Mouse (Mus musculus) limb, embryonic 13.5 days (tissue): Measurements from ENCODE around the gene Galnt15. TPM values are rescaled to one million over a fixed set of nuclear protein-coding genes. Genes with fewer than 3 reads are reported as not detected.

ENCODE experiments used
- ATAC-seq: fragments of 200-750 bp; cut with Nextera tagmentation; 2 replicates; pipeline ENCODE4 v1.8.0; 2017; ENCODE audit warnings: low read depth, moderate number of reproducible peaks, moderate TSS enrichment; ENCODE audit not compliant: low FRiP score
- H3K27ac ChIP-seq: fragments of 300-500 bp; sonication (generic); 2 replicates; pipeline ENCODE4 v1.5.1; 2015; ENCODE audit warnings: inconsistent platforms, mild to moderate bottlenecking, moderate library complexity
- H3K27me3 ChIP-seq: fragments of 300-500 bp; sonication (generic); 2 replicates; pipeline ENCODE4 v1.6.1; 2015; ENCODE audit warnings: mild to moderate bottlenecking, inconsistent platforms
- H3K36me3 ChIP-seq: fragments of 300-500 bp; sonication (generic); 2 replicates; pipeline ENCODE4 v1.6.1; 2015; ENCODE audit warnings: inconsistent platforms, mild to moderate bottlenecking, moderate library complexity
- H3K4me1 ChIP-seq: fragments of 300-500 bp; sonication (generic); 2 replicates; pipeline ENCODE4 v1.6.1; 2015; ENCODE audit warnings: inconsistent platforms
- H3K4me2 ChIP-seq: fragments of 300-500 bp; sonication (generic); replicated peaks from 2 replicates; pipeline ENCODE4 v1.6.1; 2015; ENCODE audit warnings: inconsistent platforms, mild to moderate bottlenecking, moderate library complexity
- H3K4me3 ChIP-seq: fragments of 300-500 bp; sonication (generic); 2 replicates; pipeline ENCODE4 v1.5.1; 2015; ENCODE audit warnings: moderate library complexity, mild to moderate bottlenecking, inconsistent platforms
- H3K9ac ChIP-seq: fragments of 300-500 bp; sonication (generic); 2 replicates; pipeline ENCODE4 v1.6.1; 2015; ENCODE audit warnings: mild to moderate bottlenecking, inconsistent platforms
- H3K9me3 ChIP-seq: fragments of 300-500 bp; sonication (generic); 2 replicates; pipeline ENCODE4 v1.6.1; 2016; ENCODE audit warnings: inconsistent platforms
- WGBS: fragments of 180-500 bp; shearing (Covaris S2); methylation state at CpG from one replicate; pipeline ENCODE4 v1.1.7; 2015; 5-methylcytosine and 5-hydroxymethylcytosine counted together
- polyA plus RNA-seq: library from polyadenylated mRNA; unstranded; fragments of >200 nt; fragmentation: Nextera tagmentation; extraction: Ambion mirVana; gene quantifications from 2 replicates; pipeline ENCODE4 v1.2.1, GENCODE M21; 2015

Galnt15 gene
- polyA plus RNA-seq = 0.04 and 0.06 TPM in 2 replicates

DNA sequence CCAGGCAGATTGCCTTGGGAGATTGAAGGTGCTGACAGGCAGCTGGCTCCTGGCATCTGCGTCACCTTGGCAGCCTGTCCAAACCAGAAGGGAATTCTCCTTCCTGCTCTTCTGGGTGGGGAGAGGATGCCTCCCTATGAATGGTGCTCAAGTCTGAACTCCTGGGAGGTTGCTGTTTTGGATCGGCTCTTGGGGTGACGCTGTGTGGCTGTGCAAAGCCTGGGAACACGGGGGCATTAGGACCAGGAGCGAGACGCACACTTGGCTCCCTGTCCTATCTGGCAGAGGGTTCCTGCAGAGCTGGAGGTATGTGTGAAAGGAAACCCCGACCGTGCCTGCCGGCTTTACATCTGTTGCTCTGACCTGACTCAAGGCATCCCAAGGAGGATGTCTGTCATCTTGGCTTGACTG, at the start of gene Galnt15:
TSS of gene Galnt15 (plus strand) at position 309 of the 411 bp plus-strand sequence.
- no peak for ATAC-seq
- peak within 1 kb of the TSS; percentile 17 for H3K4me3 ChIP-seq
- H3K27ac ChIP-seq = no peak within 1 kb of the TSS

DNA sequence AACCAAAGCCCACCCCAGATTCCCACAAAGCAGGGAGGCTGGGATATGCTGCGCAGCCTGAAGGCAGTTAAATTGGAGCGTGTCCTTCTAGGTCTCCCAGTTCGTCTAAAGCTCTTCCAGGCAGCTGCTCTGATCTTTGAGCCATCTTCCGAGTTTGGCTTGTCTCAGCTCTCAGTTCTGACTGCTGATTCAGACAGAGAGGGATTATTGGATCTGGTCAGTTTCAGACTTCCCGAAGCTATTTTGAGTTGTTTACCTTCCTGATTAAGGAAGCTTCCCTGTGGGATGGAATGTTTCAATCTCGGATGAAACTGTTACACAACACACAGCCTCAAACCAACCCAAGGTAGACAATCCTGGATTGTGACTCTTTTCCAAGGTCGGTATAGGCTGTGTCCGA, 34.8 kb upstream of the Galnt15 start:
- no peak overlapping the region for H3K27ac ChIP-seq
- H3K36me3 ChIP-seq = no peaks in the 10 kb centered on the region
- H3K9me3 ChIP-seq = no peaks in the 10 kb centered on the region
- no peaks in the 10 kb centered on the region for H3K27me3 ChIP-seq
- no peak overlapping the region for H3K9ac ChIP-seq
- no peak overlapping the region for H3K4me3 ChIP-seq
- no peak overlapping the region for H3K4me2 ChIP-seq
- no peak for ATAC-seq
- 55% methylated on average over 8 of the region's 8 CpGs for WGBS
- no peaks in the 10 kb centered on the region for H3K4me1 ChIP-seq

More for the DNA sequence above, at the start of gene Galnt15:
- WGBS = 13% methylated on average over 9 of the region's 9 CpGs
- Histone ChIP-seq H3K9ac (no peak within 1 kb of the TSS), H3K9me3 (no peaks in the 10 kb centered on the region), H3K4me2 (peak within 1 kb of the TSS; percentile 52), H3K36me3 (no peaks in the 10 kb centered on the region), H3K4me1 (peaks cover 18% of the 10 kb centered on the region), H3K27me3 (peaks cover 10% of the 10 kb centered on the region; the same call in 1 of the 2 replicates)

DNA sequence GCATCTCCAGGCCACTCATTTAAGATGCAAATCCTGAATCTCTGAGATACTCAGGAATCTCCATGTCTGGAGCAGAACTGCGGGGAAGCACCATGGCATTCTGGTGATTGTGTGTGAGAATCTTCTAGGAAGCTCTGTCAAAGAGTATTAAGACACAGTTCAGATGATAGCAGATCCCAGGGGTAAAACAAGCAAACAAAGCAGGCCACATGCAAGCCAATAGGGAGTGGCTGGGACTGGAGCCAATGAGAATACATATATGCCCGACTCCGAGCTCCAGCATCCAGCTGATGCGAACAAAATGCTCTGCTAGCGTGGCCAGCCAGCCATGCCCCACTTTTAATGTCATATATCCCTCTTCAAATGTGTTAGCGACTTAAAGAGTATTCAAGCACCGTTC, 27.8 kb upstream of the Galnt15 start:
- no peak for ATAC-seq
- no peak overlapping the region for H3K27ac ChIP-seq
- H3K4me3 ChIP-seq = no peak overlapping the region
- no peaks in the 10 kb centered on the region for H3K27me3 ChIP-seq
- 89% methylated on average over 7 of the region's 7 CpGs for WGBS
- no peaks in the 10 kb centered on the region for H3K4me1 ChIP-seq
- H3K36me3 ChIP-seq = no peaks in the 10 kb centered on the region
- H3K9me3 ChIP-seq = no peaks in the 10 kb centered on the region
- H3K9ac ChIP-seq = no peak overlapping the region
- no peak overlapping the region for H3K4me2 ChIP-seq

DNA sequence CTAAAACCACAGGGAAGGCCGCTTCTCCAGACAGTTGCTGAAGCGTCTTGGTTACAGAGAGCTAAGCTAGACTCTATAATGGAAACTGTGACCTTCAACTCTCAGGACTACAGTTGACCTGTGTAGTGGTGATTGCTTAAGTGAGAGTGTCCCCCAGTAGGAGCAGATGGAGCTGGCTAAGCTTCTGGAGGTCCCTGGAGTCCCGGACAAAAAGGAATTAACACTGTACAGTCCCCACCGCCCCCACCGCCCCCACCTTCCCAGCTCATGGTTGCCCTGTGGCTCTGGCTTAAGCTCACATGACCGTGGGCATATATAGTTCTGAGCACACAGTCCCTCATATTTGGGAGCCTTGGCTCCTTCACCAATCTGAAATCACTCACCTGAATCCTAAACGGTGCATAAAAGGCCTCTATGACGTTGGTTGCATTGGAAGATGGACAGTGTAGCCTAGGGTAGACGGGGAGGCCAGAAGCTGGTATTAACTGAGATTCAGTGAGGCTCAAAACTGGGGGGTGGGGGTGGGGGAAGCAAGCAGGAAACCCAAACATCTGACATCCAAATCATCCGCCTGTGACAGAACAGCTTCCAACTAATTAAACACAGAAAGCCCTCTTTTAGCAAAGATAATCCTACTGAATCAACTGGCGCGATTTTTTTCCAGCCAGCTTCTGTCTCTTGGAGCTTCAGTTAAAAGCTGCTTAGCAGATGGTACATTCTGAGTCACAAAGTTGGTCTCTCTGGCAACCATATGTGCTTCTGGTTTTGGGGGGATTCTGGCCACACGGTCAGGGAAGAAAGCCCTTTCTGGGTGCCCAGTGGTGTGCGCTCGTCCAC, 26.1 kb upstream of the Galnt15 start:
- Histone ChIP-seq H3K4me2 (no peak overlapping the region), H3K4me3 (no peak overlapping the region), H3K36me3 (no peaks in the 10 kb centered on the region), H3K27me3 (no peaks in the 10 kb centered on the region), H3K9ac (no peak overlapping the region), H3K27ac (no peak overlapping the region), H3K4me1 (no peaks in the 10 kb centered on the region), H3K9me3 (no peaks in the 10 kb centered on the region)
- 74% methylated on average over 15 of the region's 15 CpGs for WGBS
- no peak for ATAC-seq

DNA sequence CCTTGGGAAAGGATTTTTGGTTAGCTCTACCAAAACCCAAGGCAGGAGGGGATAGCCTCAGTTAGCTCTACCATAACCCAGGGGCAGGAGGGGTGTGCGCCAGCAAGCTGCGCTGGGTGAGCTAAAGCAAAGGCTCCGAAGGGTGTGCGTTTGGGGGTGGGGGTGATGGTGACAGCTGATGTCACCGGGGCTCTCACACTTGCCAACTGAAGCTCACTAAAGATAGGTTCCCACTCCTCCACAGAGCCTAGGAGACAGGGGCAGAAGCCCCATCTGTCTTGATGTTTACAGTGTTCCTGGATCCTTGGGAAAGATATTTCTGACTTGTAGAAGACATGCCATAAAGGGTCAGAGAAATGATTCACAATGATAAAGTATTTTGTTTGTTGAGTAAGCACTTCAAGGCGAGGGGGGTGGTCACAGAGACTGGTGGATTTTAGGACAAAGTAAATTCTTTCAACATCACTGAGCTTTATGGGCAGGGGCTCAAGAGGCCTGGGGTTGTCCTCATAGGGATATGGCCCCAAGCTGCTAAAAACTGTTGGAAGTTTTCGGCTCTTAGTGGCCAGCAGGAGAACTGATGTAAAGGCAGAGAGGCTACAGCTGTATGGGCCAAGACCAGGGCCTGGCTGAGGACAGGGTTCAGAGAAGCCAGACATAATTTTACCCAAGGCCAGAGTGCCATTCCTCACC, 24.7 kb upstream of the Galnt15 start:
- Histone ChIP-seq H3K4me3 (no peak overlapping the region), H3K27me3 (no peaks in the 10 kb centered on the region), H3K4me2 (no peak overlapping the region), H3K27ac (no peak overlapping the region), H3K36me3 (no peaks in the 10 kb centered on the region), H3K9ac (no peak overlapping the region), H3K4me1 (no peaks in the 10 kb centered on the region), H3K9me3 (no peaks in the 10 kb centered on the region)
- ATAC-seq = no peak
- WGBS = 68% methylated on average over 7 of the region's 7 CpGs

DNA sequence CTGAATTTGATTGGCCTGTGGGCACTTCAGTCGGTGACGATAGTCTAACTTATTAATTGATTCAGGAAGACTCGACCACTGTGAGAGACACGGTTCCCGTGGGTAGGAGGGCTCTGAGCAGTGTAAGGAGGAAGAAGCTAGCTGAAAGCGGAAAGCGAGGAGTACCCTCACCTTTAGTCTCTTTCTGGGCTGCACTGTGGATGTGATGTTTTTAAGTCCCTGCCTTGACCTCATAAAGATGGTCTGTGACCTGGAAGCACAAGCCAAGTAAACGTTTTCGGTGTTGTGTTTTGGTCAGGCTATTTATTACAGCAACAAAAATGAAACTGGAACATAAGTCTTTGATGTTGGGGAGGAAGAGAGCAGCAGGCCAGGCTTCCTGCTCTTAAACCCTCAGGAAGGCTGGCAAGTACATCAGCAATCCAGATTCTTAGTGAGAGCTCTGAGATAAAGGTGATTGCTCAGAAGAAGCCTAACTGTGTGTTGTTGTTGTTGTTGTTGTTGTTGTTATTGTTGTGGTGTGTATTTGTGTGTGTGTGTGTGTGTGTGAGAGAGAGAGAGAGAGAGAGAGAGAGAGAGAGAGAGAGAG, 23.0 kb upstream of the Galnt15 start:
- H3K9me3 ChIP-seq = no peaks in the 10 kb centered on the region
- H3K4me1 ChIP-seq = no peaks in the 10 kb centered on the region
- 65% methylated on average over 9 of the region's 9 CpGs for WGBS
- no peak overlapping the region for H3K4me3 ChIP-seq
- no peak overlapping the region for H3K4me2 ChIP-seq
- no peak for ATAC-seq
- no peak overlapping the region for H3K27ac ChIP-seq
- no peak overlapping the region for H3K9ac ChIP-seq
- no peaks in the 10 kb centered on the region for H3K36me3 ChIP-seq
- H3K27me3 ChIP-seq = no peaks in the 10 kb centered on the region

DNA sequence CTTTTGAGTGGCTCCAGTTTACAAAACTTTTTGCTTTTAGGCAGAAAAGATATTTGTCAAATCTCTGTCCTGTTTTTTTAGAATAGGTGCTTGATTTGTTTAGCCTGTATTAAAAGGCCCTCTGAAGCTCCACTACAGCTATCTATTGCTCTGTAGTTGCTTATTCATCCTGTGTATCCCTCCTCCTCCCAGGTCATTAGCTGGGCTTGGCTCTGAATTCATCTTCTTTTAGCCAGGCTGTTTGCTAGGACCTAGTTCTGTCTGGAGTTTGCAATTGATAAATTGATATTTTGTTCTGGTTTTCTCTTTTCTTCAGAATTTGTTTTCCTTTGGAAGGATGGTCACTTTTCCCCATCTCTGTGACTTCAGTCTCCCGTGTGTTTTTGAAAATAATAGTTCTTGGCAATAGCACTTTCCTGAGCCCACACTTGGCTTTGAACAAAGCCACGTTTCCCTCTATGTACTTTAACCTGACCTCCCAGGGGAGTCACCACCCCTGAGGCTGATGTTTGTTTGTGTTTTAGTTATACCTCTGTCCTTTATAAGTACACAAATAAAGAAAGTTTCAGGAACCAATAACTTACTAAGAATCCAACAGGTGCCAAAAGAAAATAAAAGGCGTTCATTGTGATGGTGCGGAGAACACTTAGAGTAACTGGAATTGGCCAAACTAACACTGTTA, 21.0 kb upstream of the Galnt15 start:
- Histone ChIP-seq H3K9me3 (no peaks in the 10 kb centered on the region), H3K27ac (no peak overlapping the region), H3K36me3 (no peaks in the 10 kb centered on the region), H3K4me2 (no peak overlapping the region), H3K4me3 (no peak overlapping the region), H3K4me1 (no peaks in the 10 kb centered on the region), H3K9ac (no peak overlapping the region), H3K27me3 (no peaks in the 10 kb centered on the region)
- 87% methylated on average over 4 of the region's 4 CpGs for WGBS
- no peak for ATAC-seq

DNA sequence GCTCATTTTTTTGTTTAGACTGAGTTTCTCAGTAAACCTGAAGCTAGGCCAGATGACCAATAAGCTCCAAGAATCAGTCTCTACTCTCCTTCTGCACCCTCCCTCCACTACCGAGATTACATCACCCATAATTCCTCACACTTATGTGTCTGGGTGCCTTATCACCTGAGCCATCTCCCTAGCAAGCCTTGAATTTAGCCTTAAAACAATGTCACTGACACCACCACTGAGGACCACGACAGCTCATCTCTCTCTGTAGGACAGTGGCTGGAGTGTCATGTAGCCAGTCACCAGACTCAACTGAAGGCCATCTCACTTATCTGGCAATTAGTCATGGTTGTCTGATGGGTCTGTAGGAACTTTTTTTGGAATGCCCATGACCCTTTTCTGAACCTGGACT, 19.1 kb upstream of the Galnt15 start:
- H3K9ac ChIP-seq = no peak overlapping the region
- no peak overlapping the region for H3K4me2 ChIP-seq
- no peak overlapping the region for H3K27ac ChIP-seq
- no peak overlapping the region for H3K4me3 ChIP-seq
- no peaks in the 10 kb centered on the region for H3K27me3 ChIP-seq
- 82% methylated on average over 2 of the region's 2 CpGs for WGBS
- no peaks in the 10 kb centered on the region for H3K9me3 ChIP-seq
- H3K36me3 ChIP-seq = no peaks in the 10 kb centered on the region
- no peaks in the 10 kb centered on the region for H3K4me1 ChIP-seq
- ATAC-seq = no peak

DNA sequence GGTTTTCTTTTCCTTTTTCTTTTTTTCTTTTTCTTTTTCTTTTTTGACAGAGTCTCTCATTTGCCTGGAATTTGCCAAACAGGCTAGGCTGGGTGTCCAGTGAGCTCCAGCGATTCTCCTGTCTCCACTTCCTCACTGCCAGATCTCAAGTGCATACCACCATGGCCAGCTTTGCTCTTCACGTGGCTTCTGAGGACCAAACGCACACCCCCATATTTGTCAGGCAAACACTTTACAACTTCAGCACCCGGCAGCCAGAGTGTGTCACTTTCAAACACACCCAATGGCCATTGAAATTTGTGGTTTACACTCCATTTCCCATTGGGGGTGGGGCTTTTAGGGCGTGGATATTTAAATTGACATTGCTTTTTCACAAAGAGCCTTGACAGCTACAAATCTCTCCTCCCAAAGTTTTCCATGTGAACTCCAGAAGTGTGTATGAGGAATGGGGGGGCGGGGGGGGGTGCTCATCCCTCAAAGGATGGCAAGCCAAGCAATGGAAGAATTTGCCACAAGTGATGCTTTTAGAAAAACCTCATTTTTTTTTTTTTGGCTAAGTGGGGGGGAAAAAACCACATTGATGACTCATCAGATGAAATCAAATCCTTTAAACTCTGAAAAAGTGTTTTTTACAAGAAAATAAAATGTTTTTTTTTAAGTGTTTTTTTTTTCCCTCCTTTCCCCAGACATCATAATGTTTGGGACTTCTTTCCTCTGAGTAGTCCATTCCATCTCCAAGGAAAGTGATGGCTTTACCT, 17.1 kb upstream of the Galnt15 start:
- WGBS = 65% methylated on average over 6 of the region's 6 CpGs
- no peak overlapping the region for H3K9ac ChIP-seq
- no peaks in the 10 kb centered on the region for H3K9me3 ChIP-seq
- no peak overlapping the region for H3K4me2 ChIP-seq
- ATAC-seq = no peak
- H3K4me1 ChIP-seq = peaks cover 13% of the 10 kb centered on the region
- H3K27me3 ChIP-seq = no peaks in the 10 kb centered on the region
- no peaks in the 10 kb centered on the region for H3K36me3 ChIP-seq
- H3K4me3 ChIP-seq = no peak overlapping the region
- no peak overlapping the region for H3K27ac ChIP-seq

DNA sequence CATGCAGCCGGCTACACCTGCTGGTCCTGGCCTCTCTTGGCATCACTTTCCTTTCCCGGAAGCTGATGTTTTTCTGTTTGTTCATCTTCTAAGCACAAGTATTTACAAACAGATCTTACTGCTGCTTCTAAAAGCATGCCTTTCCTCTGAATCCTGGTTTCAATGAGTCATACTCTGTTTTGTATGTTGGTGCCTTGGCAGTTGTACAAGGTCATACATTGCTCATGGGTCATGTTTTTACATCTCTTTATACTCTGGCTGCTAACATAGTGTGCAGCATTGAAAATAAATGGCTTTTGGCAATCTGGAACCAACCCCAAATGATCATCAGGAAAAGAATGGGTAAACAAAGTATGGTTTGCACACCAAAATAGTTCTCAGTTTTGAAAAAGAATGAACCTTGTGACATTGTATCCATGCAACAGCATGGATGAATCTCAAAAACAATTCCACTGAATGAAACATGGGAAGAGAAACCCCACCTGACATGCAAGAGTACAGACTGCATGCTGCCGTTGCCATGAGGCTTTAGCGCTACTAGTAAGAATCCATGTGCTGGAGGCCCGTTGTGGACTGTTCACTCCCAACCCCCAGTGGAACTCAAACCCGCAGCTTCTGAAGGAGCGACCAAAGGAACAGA, 13.5 kb upstream of the Galnt15 start:
- 81% methylated on average over 7 of the region's 7 CpGs for WGBS
- H3K27ac ChIP-seq = no peak overlapping the region
- no peaks in the 10 kb centered on the region for H3K9me3 ChIP-seq
- no peaks in the 10 kb centered on the region for H3K27me3 ChIP-seq
- ATAC-seq = no peak
- peaks cover 22% of the 10 kb centered on the region for H3K4me1 ChIP-seq
- no peak overlapping the region for H3K9ac ChIP-seq
- H3K36me3 ChIP-seq = no peaks in the 10 kb centered on the region
- H3K4me2 ChIP-seq = no peak overlapping the region
- no peak overlapping the region for H3K4me3 ChIP-seq

DNA sequence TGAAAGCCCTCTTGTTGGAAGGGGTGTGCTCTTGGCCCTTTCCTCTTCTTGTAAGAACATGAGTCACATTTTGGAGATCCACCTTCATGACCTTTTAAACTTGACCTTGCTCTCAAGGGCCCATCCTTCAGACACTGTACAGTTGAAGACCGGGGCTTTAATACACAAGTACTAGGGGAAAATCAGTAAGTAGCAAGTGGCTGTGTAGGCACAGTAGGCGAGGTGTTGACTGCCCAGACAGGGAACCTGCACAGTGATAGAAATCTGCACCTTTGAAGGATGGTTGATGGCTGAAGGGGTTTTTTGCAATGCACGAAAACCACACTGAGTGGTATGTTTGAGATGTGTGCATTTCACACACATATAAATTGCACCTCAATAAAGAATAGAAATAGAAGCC, 12.3 kb upstream of the Galnt15 start:
- 61% methylated on average over 3 of the region's 3 CpGs for WGBS
- Histone ChIP-seq H3K4me1 (peaks cover 22% of the 10 kb centered on the region), H3K4me3 (no peak overlapping the region), H3K27me3 (no peaks in the 10 kb centered on the region), H3K9ac (no peak overlapping the region), H3K36me3 (no peaks in the 10 kb centered on the region), H3K4me2 (peak overlapping the region; percentile 44), H3K27ac (peak overlapping the region; percentile 85; the same call in 1 of the 2 replicates), H3K9me3 (no peaks in the 10 kb centered on the region)
- ATAC-seq = no peak
